ENCODE assay signal across 11 mouse cellular contexts in the genomic region with DNA sequence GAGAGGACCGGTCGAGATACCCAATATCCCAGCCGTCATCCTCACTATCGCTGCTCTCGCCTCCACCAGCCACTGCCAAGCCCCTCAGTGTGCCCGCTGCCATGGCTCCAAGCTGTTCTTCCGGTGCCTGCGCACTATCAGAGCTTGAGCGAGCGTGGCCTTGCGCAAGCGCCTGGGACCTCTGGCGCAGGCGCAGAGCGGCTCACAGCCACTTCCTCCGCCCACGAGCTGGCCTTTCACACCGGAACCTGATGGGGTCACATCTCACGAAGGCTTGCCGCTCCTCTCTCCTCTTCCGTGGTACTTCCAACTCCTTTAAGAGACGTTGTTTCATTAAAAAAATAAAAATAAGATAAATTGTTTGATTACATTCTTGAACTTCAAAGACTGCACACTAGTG.
"Had no signal": no experiment of that assay in that cellular context is flagged by ENCODE, and none has a peak within 500 bp of the region (broad histone marks: within the 10 kb centered on the region; RNA-seq: fewer than 3 reads in every experiment).

Asz1 (minus strand) TSS at position 128 of the 400 bp plus-strand sequence.

- DNase-seq: kidney, adult 18-20 months; kidney, adult 9 months; kidney, postnatal 25 days; liver; lung, adult 18-20 months; lung, postnatal 14 days; lung, postnatal 4 days; right cerebral cortex, adult 18-20 months; right cerebral cortex, postnatal 14 days; thymus, adult 18-20 months; thymus, postnatal 36 days had no signal
